Mouse (Mus musculus) testis, adult 2 months (tissue): ENCODE measurements around the gene Gm20538.

Experiments used
- CTCF ChIP-seq: fragments of 200-500 bp; IDR thresholded peaks from 2 replicates; pipeline ENCODE4 v1.5.1; 2012; ENCODE audit warnings: low read depth, mild to moderate bottlenecking, inconsistent platforms, low read length, moderate library complexity; ENCODE audit not compliant: control insufficient read depth, insufficient read depth, insufficient replicate concordance
- POLR2A ChIP-seq: fragments of 200-500 bp; IDR thresholded peaks from 2 replicates; pipeline ENCODE4 v1.6.1; 2012; ENCODE audit warnings: low read depth, mild to moderate bottlenecking, inconsistent platforms, low read length, moderate library complexity; ENCODE audit not compliant: control insufficient read depth

DNA sequence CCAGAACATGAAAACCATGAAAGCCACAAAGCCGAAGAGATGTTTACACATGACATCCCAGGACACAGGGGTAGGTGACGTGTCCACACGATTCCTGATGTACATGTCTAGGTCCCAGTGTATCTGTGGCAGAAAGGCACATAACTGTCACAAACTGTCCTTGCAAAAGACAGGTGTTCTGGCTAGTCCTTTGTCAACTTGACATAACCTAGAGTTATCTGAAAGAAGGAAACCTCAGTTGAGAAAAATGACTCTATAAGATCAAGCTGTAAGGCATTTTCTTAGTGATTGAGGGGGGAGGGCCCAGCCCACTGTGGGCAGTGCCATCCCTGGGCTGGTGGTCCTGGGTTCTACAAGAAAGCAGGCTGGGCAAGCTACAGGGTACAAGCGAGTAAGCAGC lies at the start of gene Gm20538:
- TF ChIP-seq POLR2A = no peak
- no peak for TF ChIP-seq CTCF
